Mouse (Mus musculus) hindlimb bud, embryonic 11.5 days (tissue): ENCODE measurements around the gene Tmem179.

Experiments used
- DNase-seq: peaks from one replicate; pipeline ENCODE4 v3.0.0-alpha.2; 2012; ENCODE audit warnings: low read depth, low spot score; ENCODE audit errors: extremely low spot score

Tmem179 gene

DNA sequence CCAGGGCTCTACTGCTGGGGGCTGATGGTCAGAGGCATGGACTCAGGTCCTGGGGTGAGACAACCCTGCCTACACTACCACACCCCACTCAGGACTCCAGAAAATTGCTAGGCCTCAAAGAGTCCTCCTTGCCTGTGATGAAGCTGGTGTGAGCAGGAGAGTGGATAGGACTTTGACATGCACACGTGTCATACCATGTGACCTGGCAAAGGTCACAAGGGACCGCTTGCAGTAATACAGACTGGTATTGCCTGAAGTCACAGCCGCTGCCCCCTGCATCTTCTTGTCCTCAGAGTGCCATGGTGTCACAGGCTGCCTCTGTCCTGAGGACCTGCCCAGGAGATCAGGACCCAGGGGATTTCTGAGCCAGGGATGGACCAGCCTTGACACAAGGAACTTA, 52.0 kb downstream of the Tmem179 start:
- DNase-seq = no peak

DNA sequence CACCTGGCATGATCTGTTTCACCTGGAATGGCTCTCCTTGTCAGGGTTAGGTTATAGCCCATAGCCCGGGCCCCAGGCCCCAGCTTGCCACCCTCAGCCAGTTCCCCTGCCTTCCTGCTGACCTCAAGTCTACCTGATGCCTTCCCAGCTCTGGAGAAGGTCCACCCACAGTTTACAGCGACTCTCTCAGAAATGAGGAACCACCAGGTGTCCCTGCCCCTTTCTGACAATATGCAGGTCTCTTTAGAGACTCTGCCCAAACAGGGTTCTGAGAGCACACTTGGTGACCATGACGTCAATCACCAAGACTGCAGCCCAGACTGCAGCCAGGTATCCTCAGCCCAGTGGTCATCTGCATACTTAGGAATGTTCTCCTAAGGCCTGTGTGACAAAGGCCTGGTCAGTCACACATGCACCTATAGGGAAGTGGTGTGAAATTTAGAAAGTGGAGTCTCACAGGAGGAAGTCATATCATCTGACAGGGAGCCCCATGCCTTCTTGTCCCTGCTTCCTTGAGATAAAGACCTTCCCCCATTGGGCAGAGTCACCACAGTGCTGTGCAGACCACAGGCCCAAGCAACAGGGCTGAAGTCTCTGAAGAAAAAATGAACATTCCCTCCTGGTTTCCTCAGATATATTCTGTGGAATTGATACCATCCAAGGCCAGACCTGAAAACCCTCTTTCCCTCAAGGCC, 52.6 kb downstream of the Tmem179 start:
- no peak for DNase-seq

GRCm38 (mm10) chr12:112463209-112463608, 53.3 kb downstream of the Tmem179 start:
- DNase-seq = no peak

DNA sequence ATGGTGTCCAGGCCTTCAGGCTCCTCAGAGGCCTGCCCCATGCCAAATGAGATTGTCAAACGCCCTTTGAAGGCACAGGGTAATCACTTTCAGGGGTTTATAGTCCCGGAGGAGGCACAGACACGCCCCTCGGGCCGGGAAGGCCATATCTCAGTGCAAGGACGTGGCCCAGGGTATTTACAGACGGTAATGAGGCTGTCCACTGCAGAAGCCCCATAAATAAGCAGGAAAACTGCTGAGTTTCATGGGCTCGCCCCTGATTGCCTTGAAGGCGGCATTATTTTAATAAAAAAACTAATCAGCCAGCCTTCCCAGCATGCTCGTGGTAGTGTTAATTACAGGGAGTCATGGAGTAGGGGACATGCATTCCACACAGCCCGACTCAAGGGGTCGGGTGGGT, 54.1 kb downstream of the Tmem179 start:
- DNase-seq = no peak

GRCm38 (mm10) chr12:112457839-112458238, 58.7 kb downstream of the Tmem179 start:
- DNase-seq = no peak

DNA sequence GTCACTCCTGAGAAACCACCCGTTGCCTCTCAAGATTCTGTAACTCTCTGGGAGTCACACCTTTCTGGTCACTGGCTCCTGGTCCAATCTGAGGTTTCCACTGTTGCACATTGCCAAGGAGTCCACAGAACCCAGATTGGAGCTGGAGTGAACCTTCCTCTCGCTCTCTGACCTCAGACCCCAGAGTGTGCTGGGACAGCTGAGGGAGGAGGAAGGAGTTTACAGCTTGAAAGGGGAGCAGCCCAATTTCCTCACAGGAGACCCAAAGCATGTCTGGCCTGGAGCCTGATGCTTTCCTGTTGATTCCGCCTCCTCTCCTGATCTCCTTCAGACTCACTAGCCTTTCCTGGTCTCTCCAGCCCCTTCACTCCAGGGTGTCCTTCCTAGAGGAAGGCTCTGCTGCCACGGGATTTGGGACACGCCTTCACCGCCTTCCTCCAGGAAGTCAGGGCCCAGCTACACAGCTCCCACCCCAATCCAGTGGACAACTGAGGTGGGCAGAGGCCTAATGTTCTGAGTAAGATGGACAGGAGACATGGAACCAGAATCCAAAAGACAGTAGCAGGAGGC, 60.3 kb downstream of the Tmem179 start:
- no peak for DNase-seq

DNA sequence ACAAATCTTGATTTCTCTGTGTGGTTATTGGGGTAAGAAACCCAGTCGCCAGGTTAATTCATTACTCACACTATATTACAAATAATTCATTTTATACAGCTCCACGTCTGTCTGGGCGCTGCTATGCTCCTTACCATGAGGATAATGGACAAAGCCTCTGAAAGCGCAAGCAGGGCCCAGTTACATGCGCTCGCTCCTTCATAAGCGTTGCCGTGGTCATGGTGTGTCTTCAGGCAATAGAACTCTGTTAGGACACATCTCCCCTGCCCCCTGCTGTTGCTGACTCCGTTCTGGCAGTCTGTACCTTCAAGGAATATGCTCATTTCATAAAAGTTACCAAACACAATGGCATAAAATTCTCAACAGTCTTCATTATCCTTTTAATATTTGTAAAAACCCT, 64.7 kb downstream of the Tmem179 start:
- no peak for DNase-seq

GRCm38 (mm10) chr12:112451381-112451780, 65.2 kb downstream of the Tmem179 start:
- DNase-seq = no peak

- no peak for DNase-seq
Observed at GRCm38 (mm10) chr12:112450883-112451282, 65.7 kb downstream of the Tmem179 start.
